Mouse (Mus musculus) heart, adult 2 months (tissue): ENCODE measurements around the gene Ubash3b.

Experiments used
- CTCF ChIP-seq: fragments of 200-600 bp; IDR thresholded peaks from 2 replicates; pipeline ENCODE4 v1.8.1; 2022; ENCODE audit warnings: antibody characterized with exemption, mild to moderate bottlenecking, moderate library complexity
- POLR2A ChIP-seq: fragments of 200-500 bp; IDR thresholded peaks from 2 replicates; pipeline ENCODE4 v1.6.1; 2011; ENCODE audit warnings: mild to moderate bottlenecking, low read depth, low read length, control low read depth; ENCODE audit not compliant: insufficient read depth

DNA sequence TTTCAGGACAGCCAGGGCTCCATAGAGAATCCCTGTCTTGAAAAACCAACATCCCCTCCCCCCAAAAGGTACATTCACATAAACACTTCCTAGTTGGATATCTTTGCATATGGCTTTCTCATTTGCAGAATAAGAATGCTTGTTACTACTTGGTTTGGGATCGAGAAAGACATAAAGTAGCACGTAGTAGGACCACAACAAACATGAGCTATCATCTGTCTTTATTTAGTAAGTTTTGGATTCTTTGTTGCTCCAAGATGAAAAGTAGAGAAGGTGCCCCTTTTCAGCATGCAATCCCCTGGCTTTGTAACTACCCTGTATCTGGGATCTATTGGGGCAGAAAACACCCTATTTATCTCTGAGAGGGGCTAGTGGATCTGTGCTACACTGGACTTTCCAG is 25.2 kb downstream of the Ubash3b start:
- TF ChIP-seq CTCF (no peak), POLR2A (no peak)
